Mouse (Mus musculus): ENCODE results near the gene Olfr933. TPM values are rescaled to one million over a fixed set of nuclear protein-coding genes. Genes with fewer than 3 reads are reported as not detected.

Gene Olfr933
- total RNA-seq, 1 experiment, result not detected

- no peaks in the 10 kb centered on the region for H3K9me3 ChIP-seq (ENCODE audit: control insufficient read depth, insufficient read depth, low read depth, low read length)
- in situ Hi-C loops (cut with MboI; ENCODE audit: low sequenced_read_pairs in 2 of 2, unreplicated experiment in 2 of 2), result no loop called here
- DNase-seq (ENCODE audit: low read depth, low spot score), result no peak
- TF ChIP-seq ZNF384 (IDR thresholded peaks at IDR 0.05; ENCODE audit: low read depth, low read length) (no peak), MAFK (IDR thresholded peaks at IDR 0.05; ENCODE audit: insufficient read depth, low read depth, low read length) (no peak), CHD2 (IDR thresholded peaks at IDR 0.05; ENCODE audit: low read depth, low read length) (no peak), HCFC1 (IDR thresholded peaks at IDR 0.05; ENCODE audit: borderline replicate concordance, insufficient read depth, low read length) (no peak)
- H3K36me3 ChIP-seq (ENCODE audit: control insufficient read depth, insufficient read depth, low read length, poor library complexity, severe bottlenecking), result no peaks in the 10 kb centered on the region
- no peak within 1 kb of the TSS for H3K27ac ChIP-seq (ENCODE audit: insufficient read depth, low read depth, low read length, poor library complexity, severe bottlenecking)
- no peaks in the 10 kb centered on the region for H3K4me1 ChIP-seq (ENCODE audit: control insufficient read depth in 2 of 2, insufficient read depth in 2 of 2, low read length in 2 of 2, poor library complexity in 1 of 2)
- no peak within 1 kb of the TSS for H3K4me3 ChIP-seq (ENCODE audit: insufficient read depth in 1 of 2, low read depth in 1 of 2, low read length in 2 of 2, poor library complexity in 1 of 2, severe bottlenecking in 1 of 2)
- H3K9ac ChIP-seq (ENCODE audit: insufficient read depth, low read depth, low read length, poor library complexity, severe bottlenecking), result no peak within 1 kb of the TSS
These were observed 27.5 kb downstream of the Olfr933 start, which contains the start of gene Olfr935 for GRCm38 (mm10) chr9:38999583-38999982. Olfr935 (minus strand) TSS chr9:38999683.

- Histone ChIP-seq H3K9me3 (ENCODE audit: control insufficient read depth, insufficient read depth, low read depth, low read length) (no peaks in the 10 kb centered on the region), H3K36me3 (ENCODE audit: control insufficient read depth, insufficient read depth, low read length, poor library complexity, severe bottlenecking) (no peaks in the 10 kb centered on the region), H3K27ac (ENCODE audit: insufficient read depth, low read depth, low read length, poor library complexity, severe bottlenecking) (no peak within 1 kb of the TSS), H3K9ac (ENCODE audit: insufficient read depth, low read depth, low read length, poor library complexity, severe bottlenecking) (no peak within 1 kb of the TSS), H3K4me3 (ENCODE audit: insufficient read depth in 1 of 2, low read depth in 1 of 2, low read length in 2 of 2, poor library complexity in 1 of 2, severe bottlenecking in 1 of 2) (no peak within 1 kb of the TSS), H3K4me1 (ENCODE audit: control insufficient read depth in 2 of 2, insufficient read depth in 2 of 2, low read length in 2 of 2, poor library complexity in 1 of 2) (no peaks in the 10 kb centered on the region)
- TF ChIP-seq ZC3H11A (IDR thresholded peaks at IDR 0.05; ENCODE audit: borderline replicate concordance, low read depth, low read length), result no peak
- no peak for TF ChIP-seq CHD2 (IDR thresholded peaks at IDR 0.05; ENCODE audit: low read depth, low read length)
- no peak for TF ChIP-seq HCFC1 (IDR thresholded peaks at IDR 0.05; ENCODE audit: borderline replicate concordance, insufficient read depth, low read length)
- no peak for TF ChIP-seq ZNF384 (IDR thresholded peaks at IDR 0.05; ENCODE audit: low read depth, low read length)
- TF ChIP-seq MAFK (IDR thresholded peaks at IDR 0.05; ENCODE audit: insufficient read depth, low read depth, low read length), result no peak
- in situ Hi-C loops (cut with MboI; ENCODE audit: low sequenced_read_pairs in 2 of 2, unreplicated experiment in 2 of 2), result no loop called here
- no peak for DNase-seq (ENCODE audit: low read depth, low spot score)
These were observed 51.2 kb downstream of the Olfr933 start, which contains the start of gene Olfr146 for GRCm38 (mm10) chr9:39023277-39023676. Olfr146 (minus strand) TSS chr9:39023377.

Other genes starting within 250 kb of the Olfr933 start
- gene Olfr920, start 220.0 kb upstream of the Olfr933 start, total RNA-seq (2012; rRNA removed), result 0.09 and 0.11 TPM in 2 replicates
- not detected in 2 replicates for gene Olfr921, start 199.2 kb upstream of the Olfr933 start, total RNA-seq (2012; rRNA removed)
- not detected in 2 replicates for gene Olfr922, start 157.7 kb upstream of the Olfr933 start, total RNA-seq (2012; rRNA removed)
- gene Olfr923, start 145.8 kb upstream of the Olfr933 start, total RNA-seq (2012; rRNA removed), result not detected in 2 replicates
- gene Olfr924, start 127.9 kb upstream of the Olfr933 start, total RNA-seq (2012; rRNA removed), result 0.37 TPM in 1 of 2 replicates, not detected in the other
- not detected in 2 replicates for gene Olfr26, start 117.3 kb upstream of the Olfr933 start, total RNA-seq (2012; rRNA removed)
- not detected in 2 replicates for gene Olfr926, start 95.2 kb upstream of the Olfr933 start, total RNA-seq (2012; rRNA removed)
- gene Olfr930, start 42.5 kb upstream of the Olfr933 start, total RNA-seq (2012; rRNA removed), result not detected in 2 replicates
- gene Olfr934, start 16.0 kb downstream of the Olfr933 start, total RNA-seq (2012; rRNA removed), result not detected in 2 replicates
- not detected in 2 replicates for gene Olfr935, start 27.4 kb downstream of the Olfr933 start, total RNA-seq (2012; rRNA removed)
- not detected in 2 replicates for gene Olfr146, start 51.1 kb downstream of the Olfr933 start, total RNA-seq (2012; rRNA removed)
- not detected in 2 replicates for gene Olfr937, start 92.6 kb downstream of the Olfr933 start, total RNA-seq (2012; rRNA removed)
- gene Olfr938, start 106.6 kb downstream of the Olfr933 start, total RNA-seq (2012; rRNA removed), result not detected in 2 replicates
- gene Olfr27, start 155.8 kb downstream of the Olfr933 start, total RNA-seq (2012; rRNA removed), result not detected in 2 replicates
- gene Olfr943, start 194.0 kb downstream of the Olfr933 start, total RNA-seq (2012; rRNA removed), result not detected in 2 replicates
- gene Olfr944, start 229.6 kb downstream of the Olfr933 start, total RNA-seq (2012; rRNA removed), result not detected in 2 replicates

Measured in ES-E14 (cell line).